Mouse (Mus musculus) neural tube, embryonic 12.5 days (tissue): ENCODE measurements at regions not wholly inside any gene's neighbourhood (a gene's known extent, or its start where the extent isn't known, plus 50 kb on each side); places are given as distances from the start of the nearest gene placed in this dataset.
A peak's percentile ranks its signal among the peaks of the same experiment; 100 is the strongest.

ENCODE experiments used
- ATAC-seq: fragments of 200-750 bp; cut with Nextera tagmentation; 2 replicates; pipeline ENCODE4 v1.8.0; 2017; ENCODE audit warnings: low read depth, mild to moderate bottlenecking, moderate TSS enrichment, moderate library complexity; ENCODE audit not compliant: low FRiP score
- H3K27ac ChIP-seq: fragments of 300-500 bp; sonication (generic); 2 replicates; pipeline ENCODE4 v1.5.1; 2016
- H3K27me3 ChIP-seq: fragments of 300-500 bp; sonication (generic); replicated peaks from 2 replicates; pipeline ENCODE4 v1.6.1; 2016; ENCODE audit warnings: mild to moderate bottlenecking
- H3K36me3 ChIP-seq: fragments of 300-500 bp; sonication (generic); 2 replicates; pipeline ENCODE4 v1.6.1; 2016; ENCODE audit warnings: mild to moderate bottlenecking
- H3K4me1 ChIP-seq: fragments of 300-500 bp; sonication (generic); 2 replicates; pipeline ENCODE4 v1.6.1; 2016
- H3K4me2 ChIP-seq: fragments of 300-500 bp; sonication (generic); replicated peaks from 2 replicates; pipeline ENCODE4 v1.6.1; 2016; ENCODE audit warnings: mild to moderate bottlenecking
- H3K4me3 ChIP-seq: fragments of 300-500 bp; sonication (generic); 2 replicates; pipeline ENCODE4 v1.5.1; 2016
- H3K9ac ChIP-seq: fragments of 300-500 bp; sonication (generic); 2 replicates; pipeline ENCODE4 v1.6.1; 2016; ENCODE audit warnings: mild to moderate bottlenecking
- H3K9me3 ChIP-seq: fragments of 300-500 bp; sonication (generic); 2 replicates; pipeline ENCODE4 v1.6.1; 2016; ENCODE audit warnings: mild to moderate bottlenecking
- WGBS: fragments of 180-500 bp; shearing (Covaris S2); methylation state at CpG from one replicate; pipeline ENCODE4 v1.1.7; 2016; 5-methylcytosine and 5-hydroxymethylcytosine counted together

- H3K4me2 ChIP-seq, result no peak overlapping the region
- H3K9me3 ChIP-seq, result no peaks in the 10 kb centered on the region
- 36% methylated on average over 9 of the region's 9 CpGs for WGBS
- H3K36me3 ChIP-seq, result no peaks in the 10 kb centered on the region
- 0 out of 2 replicates have a peak, but pooled peaks have one; percentile 69 for ATAC-seq
- H3K27ac ChIP-seq, result no peak overlapping the region
- H3K27me3 ChIP-seq, result no peaks in the 10 kb centered on the region
- H3K4me3 ChIP-seq, result no peak overlapping the region
- peaks cover 11% of the 10 kb centered on the region; the same call in 1 of the 2 replicates for H3K4me1 ChIP-seq
- no peak overlapping the region for H3K9ac ChIP-seq
These were observed 113.6 kb upstream of the Ercc6l2 start for GRCm38 (mm10) chr13:63701199-63702175.

GRCm38 (mm10) chr13:63708567-63708966 is 106.5 kb upstream of the Ercc6l2 start:
- no peak overlapping the region for H3K27ac ChIP-seq
- no peaks in the 10 kb centered on the region for H3K27me3 ChIP-seq
- no peaks in the 10 kb centered on the region for H3K36me3 ChIP-seq
- ATAC-seq, result no peak
- H3K9ac ChIP-seq, result no peak overlapping the region
- H3K9me3 ChIP-seq, result peaks cover 6% of the 10 kb centered on the region; the same call in 1 of the 2 replicates
- H3K4me3 ChIP-seq, result no peak overlapping the region
- H3K4me1 ChIP-seq, result no peaks in the 10 kb centered on the region
- no peak overlapping the region for H3K4me2 ChIP-seq
- WGBS, result 87% methylated on average over 2 of the region's 2 CpGs

- Histone ChIP-seq H3K27me3 (no peaks in the 10 kb centered on the region), H3K4me2 (no peak overlapping the region), H3K4me3 (no peak overlapping the region), H3K4me1 (no peaks in the 10 kb centered on the region), H3K27ac (no peak overlapping the region), H3K36me3 (no peaks in the 10 kb centered on the region), H3K9ac (no peak overlapping the region), H3K9me3 (peaks cover 6% of the 10 kb centered on the region; the same call in 1 of the 2 replicates)
- WGBS, result 92% methylated on average over 3 of the region's 3 CpGs
- ATAC-seq, result no peak
These were observed 101.9 kb upstream of the Ercc6l2 start for GRCm38 (mm10) chr13:63713137-63713536.

- H3K4me2 ChIP-seq, result no peak overlapping the region
These were observed 98.5 kb upstream of the Ercc6l2 start for GRCm38 (mm10) chr13:63716498-63716897.

GRCm38 (mm10) chr13:63717249-63717648 is 97.8 kb upstream of the Ercc6l2 start:
- Histone ChIP-seq H3K9ac (no peak overlapping the region), H3K36me3 (no peaks in the 10 kb centered on the region), H3K4me1 (peaks cover 8% of the 10 kb centered on the region; the same call in 1 of the 2 replicates), H3K27ac (no peak overlapping the region), H3K4me2 (no peak overlapping the region), H3K27me3 (no peaks in the 10 kb centered on the region), H3K9me3 (peaks cover 6% of the 10 kb centered on the region; the same call in 1 of the 2 replicates), H3K4me3 (no peak overlapping the region)
- no peak for ATAC-seq
- WGBS, result 81% methylated on average over 3 of the region's 3 CpGs

More at GRCm38 (mm10) chr13:63716498-63716897, 98.5 kb upstream of the Ercc6l2 start:
- H3K4me1 ChIP-seq, result peaks cover 8% of the 10 kb centered on the region; the same call in 1 of the 2 replicates
- ATAC-seq, result no peak
- H3K9ac ChIP-seq, result no peak overlapping the region
- H3K36me3 ChIP-seq, result no peaks in the 10 kb centered on the region
- H3K4me3 ChIP-seq, result no peak overlapping the region
- peaks cover 6% of the 10 kb centered on the region; the same call in 1 of the 2 replicates for H3K9me3 ChIP-seq
- H3K27me3 ChIP-seq, result no peaks in the 10 kb centered on the region
- WGBS, result 89% methylated on average over 1 of the region's 1 CpGs
- no peak overlapping the region for H3K27ac ChIP-seq

GRCm38 (mm10) chr13:63718782-63719181 is 96.3 kb upstream of the Ercc6l2 start:
- WGBS, result 62% methylated on average over 2 of the region's 2 CpGs

GRCm38 (mm10) chr13:63719351-63720207 is 95.5 kb upstream of the Ercc6l2 start:
- H3K9me3 ChIP-seq, result no peaks in the 10 kb centered on the region
- no peak for ATAC-seq
- no peaks in the 10 kb centered on the region for H3K36me3 ChIP-seq
- H3K9ac ChIP-seq, result no peak overlapping the region
- WGBS, result 22% methylated on average over 8 of the region's 8 CpGs
- peaks cover 8% of the 10 kb centered on the region; the same call in 1 of the 2 replicates for H3K4me1 ChIP-seq
- no peak overlapping the region for H3K27ac ChIP-seq
- H3K4me3 ChIP-seq, result no peak overlapping the region
- no peak overlapping the region for H3K4me2 ChIP-seq
- no peaks in the 10 kb centered on the region for H3K27me3 ChIP-seq

More at GRCm38 (mm10) chr13:63718782-63719181, 96.3 kb upstream of the Ercc6l2 start:
- ATAC-seq, result no peak
- Histone ChIP-seq H3K9ac (no peak overlapping the region), H3K4me1 (peaks cover 8% of the 10 kb centered on the region; the same call in 1 of the 2 replicates), H3K4me3 (no peak overlapping the region), H3K27ac (no peak overlapping the region), H3K36me3 (no peaks in the 10 kb centered on the region), H3K27me3 (no peaks in the 10 kb centered on the region), H3K4me2 (no peak overlapping the region), H3K9me3 (no peaks in the 10 kb centered on the region)

GRCm38 (mm10) chr13:63720610-63721009 is 94.4 kb upstream of the Ercc6l2 start:
- Histone ChIP-seq H3K4me1 (peaks cover 8% of the 10 kb centered on the region; the same call in 1 of the 2 replicates), H3K36me3 (no peaks in the 10 kb centered on the region), H3K4me3 (no peak overlapping the region), H3K27me3 (no peaks in the 10 kb centered on the region), H3K4me2 (no peak overlapping the region), H3K9ac (no peak overlapping the region), H3K27ac (no peak overlapping the region), H3K9me3 (no peaks in the 10 kb centered on the region)
- 76% methylated on average over 3 of the region's 3 CpGs for WGBS
- ATAC-seq, result no peak

- no peak for ATAC-seq
- Histone ChIP-seq H3K4me1 (peaks cover 8% of the 10 kb centered on the region; the same call in 1 of the 2 replicates), H3K9ac (no peak overlapping the region), H3K9me3 (no peaks in the 10 kb centered on the region), H3K27ac (no peak overlapping the region), H3K27me3 (no peaks in the 10 kb centered on the region), H3K4me3 (no peak overlapping the region), H3K4me2 (no peak overlapping the region), H3K36me3 (no peaks in the 10 kb centered on the region)
- 88% methylated on average over 5 of the region's 5 CpGs for WGBS
These were observed 93.9 kb upstream of the Ercc6l2 start for GRCm38 (mm10) chr13:63721011-63721625.

- 92% methylated on average over 2 of the region's 2 CpGs for WGBS
- no peak for ATAC-seq
- no peak overlapping the region for H3K27ac ChIP-seq
- no peaks in the 10 kb centered on the region for H3K27me3 ChIP-seq
- H3K9ac ChIP-seq, result no peak overlapping the region
- peaks cover 4% of the 10 kb centered on the region; the same call in 1 of the 2 replicates for H3K4me1 ChIP-seq
- H3K9me3 ChIP-seq, result no peaks in the 10 kb centered on the region
- no peaks in the 10 kb centered on the region for H3K36me3 ChIP-seq
- no peak overlapping the region for H3K4me2 ChIP-seq
- no peak overlapping the region for H3K4me3 ChIP-seq
These were observed 90.7 kb upstream of the Ercc6l2 start for GRCm38 (mm10) chr13:63724293-63724692.

GRCm38 (mm10) chr13:63724843-63725582 is 90.0 kb upstream of the Ercc6l2 start:
- no peaks in the 10 kb centered on the region for H3K36me3 ChIP-seq
- no peak for ATAC-seq
- no peak overlapping the region for H3K4me3 ChIP-seq
- H3K9ac ChIP-seq, result no peak overlapping the region
- H3K27me3 ChIP-seq, result no peaks in the 10 kb centered on the region
- H3K27ac ChIP-seq, result no peak overlapping the region
- H3K4me1 ChIP-seq, result peaks cover 5% of the 10 kb centered on the region; the same call in 1 of the 2 replicates
- H3K4me2 ChIP-seq, result no peak overlapping the region
- WGBS, result 75% methylated on average over 2 of the region's 2 CpGs
- no peaks in the 10 kb centered on the region for H3K9me3 ChIP-seq
